Mouse (Mus musculus): ENCODE measurements around the gene Supv3l1.
"Not testable (repeated sequence)": the region's sequence is repeated elsewhere in the genome, so short reads cannot be mapped to it uniquely, and the experiment has no call there.

The Supv3l1 gene

DNA sequence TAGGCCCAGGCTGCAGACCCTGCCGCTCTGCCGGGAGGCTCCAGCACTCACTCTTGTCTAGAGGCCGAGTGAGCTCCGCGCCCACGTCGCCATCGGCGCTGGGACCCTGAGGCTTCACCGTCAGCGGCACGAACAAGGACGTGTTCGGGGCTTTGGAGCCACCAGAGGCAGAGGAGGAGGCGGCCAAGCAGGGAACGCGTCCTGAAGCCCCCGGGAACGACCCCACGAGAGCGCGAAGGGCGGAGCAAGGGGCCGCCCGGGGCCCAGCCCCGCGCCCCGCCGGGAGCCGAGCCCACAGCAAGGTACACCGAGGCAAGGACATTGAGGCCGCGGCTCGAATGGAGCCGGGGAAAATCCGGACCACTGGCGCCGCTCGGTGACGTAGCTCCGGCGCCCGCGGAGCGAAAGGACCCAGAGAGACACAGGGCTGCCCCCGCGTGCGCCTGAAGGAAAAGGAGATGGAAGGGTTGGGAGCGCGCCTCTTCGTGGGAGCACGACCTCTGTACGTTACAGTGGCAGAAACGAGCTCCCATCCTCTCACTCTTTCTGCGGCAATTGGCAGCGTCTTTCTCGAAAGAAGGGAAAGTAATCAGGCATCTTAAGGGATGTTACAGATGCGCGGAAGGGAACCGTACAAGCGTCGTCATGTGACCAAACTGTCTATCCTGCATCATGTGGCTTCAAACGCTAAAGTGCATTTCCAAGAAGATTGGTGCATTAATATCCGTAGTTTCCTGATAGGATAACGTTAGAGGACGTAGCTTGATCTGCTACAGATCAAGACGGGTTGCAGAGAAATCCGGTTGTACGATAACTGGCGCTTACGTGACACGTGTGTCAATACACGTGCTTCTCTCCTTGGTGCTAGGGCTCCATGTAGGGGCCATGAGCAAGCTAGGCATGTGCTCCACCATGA lies at the start of gene Supv3l1, which contains the start of gene 4930507D05Rik:
TSS of gene Supv3l1 (minus strand) at position 375 of the 916 bp plus-strand sequence.
TSS of gene 4930507D05Rik (plus strand) at position 126 of the 916 bp plus-strand sequence.
- peak; percentile 92 for DNase-seq (ENCODE audit: low spot score)

- DNase-seq (ENCODE audit: low spot score) = not testable (repeated sequence)
Observed at GRCm38 (mm10) chr10:62491681-62492080, 42.1 kb upstream of the Supv3l1 start.

- DNase-seq (ENCODE audit: low spot score) = peak; percentile 37
Observed at GRCm38 (mm10) chr10:62488266-62488665, 38.7 kb upstream of the Supv3l1 start.

GRCm38 (mm10) chr10:62486618-62487415 lies 37.3 kb upstream of the Supv3l1 start, which contains the start of gene Vps26a:
TSS of gene Vps26a (minus strand) at chr10:62486805.
- DNase-seq (ENCODE audit: low spot score) = peak; percentile 99

GRCm38 (mm10) chr10:62485878-62486582 lies 36.5 kb upstream of the Supv3l1 start:
- peak; percentile 60 for DNase-seq (ENCODE audit: low spot score)

DNA sequence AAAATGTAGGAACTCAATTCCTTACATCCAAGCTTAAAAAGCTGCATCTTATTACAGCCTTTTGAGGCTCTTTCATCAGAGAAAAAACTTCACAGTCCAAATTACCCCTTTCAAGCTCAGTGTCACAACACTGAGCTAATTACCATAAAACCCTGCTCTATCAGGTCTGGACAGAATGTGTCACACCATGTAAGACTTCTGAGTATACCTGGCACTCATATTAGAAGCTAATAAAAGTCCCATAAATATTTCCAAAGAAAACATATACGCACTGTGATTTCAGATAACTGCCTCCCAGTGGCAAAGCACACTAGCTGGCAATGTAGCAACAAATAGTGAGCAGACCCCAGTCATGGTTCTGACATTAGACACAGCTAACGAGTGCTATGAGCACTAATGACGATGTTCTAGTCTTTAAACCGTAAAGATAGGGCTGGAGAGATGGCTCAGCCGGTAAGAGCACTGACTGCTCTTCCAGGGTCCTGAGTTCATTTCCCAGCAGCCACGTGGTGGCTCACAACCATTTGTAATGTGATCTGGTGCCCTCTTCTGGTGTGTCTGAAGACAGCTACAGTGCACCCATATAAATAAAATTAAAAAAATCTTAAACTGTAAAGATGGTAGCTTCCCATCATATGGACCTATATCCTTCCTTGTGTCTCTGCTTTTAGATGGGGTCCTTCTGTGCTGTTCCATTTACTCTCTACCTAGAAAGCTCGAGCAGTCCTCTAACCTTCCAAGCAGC lies 31.7 kb upstream of the Supv3l1 start:
- DNase-seq (ENCODE audit: low spot score) = no peak

DNA sequence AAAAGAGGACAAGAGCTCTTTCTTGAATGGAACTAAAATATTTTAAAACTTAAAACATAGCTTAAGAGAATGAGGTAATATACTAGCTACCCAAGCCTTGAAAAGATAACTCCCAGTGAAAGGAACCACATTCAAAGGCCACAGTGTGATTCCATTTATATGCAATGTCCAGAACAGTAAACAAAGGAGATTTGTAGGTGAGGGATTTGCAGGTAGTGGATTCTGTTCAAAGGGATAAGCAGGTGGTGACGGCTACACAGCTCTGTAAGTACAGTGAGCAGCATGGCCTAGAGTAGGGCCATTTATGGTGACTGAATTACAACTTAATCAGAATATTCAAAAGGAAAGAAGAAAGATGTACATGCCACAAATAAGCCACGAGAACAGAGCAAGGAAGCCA lies 27.4 kb upstream of the Supv3l1 start:
- DNase-seq (ENCODE audit: low spot score) = no peak

DNA sequence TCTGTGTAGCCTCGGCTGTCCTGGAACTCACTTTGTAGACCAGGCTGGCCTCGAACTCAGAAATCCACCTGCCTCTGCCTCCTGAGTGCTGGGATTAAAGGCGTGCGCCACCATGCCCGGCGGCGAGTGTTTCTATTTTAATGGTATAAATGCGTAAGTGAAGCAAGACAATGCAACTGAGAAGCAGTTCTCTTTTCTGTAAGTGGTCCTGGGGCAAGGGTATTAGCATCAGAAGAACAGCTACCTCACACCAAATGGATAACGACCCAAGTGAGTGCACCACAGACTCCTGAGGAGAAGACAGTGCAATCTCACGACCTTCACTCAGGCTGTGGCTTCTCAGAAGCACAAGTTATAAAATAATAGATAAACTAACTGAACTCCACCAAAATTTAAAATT lies 25.4 kb upstream of the Supv3l1 start:
- DNase-seq (ENCODE audit: low spot score) = no peak

DNA sequence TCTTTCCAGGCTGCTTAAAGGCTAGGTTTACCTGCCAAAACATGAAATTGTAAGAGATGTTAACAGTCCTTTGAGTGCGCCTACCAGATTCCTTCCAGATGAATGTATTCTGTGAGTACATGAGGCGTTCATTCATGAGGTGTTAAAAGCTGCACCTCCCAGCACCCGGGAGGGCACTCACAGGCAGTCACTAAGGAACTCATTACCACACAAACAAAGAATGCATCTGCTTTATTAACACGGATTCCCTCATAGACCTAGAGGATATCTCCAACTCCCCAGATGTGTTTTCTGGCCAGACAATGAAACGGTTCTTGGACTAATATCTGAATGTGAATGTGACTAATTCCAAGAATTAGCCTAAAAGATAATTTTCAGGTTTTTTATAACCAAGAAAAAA lies 21.6 kb upstream of the Supv3l1 start:
- no peak for DNase-seq (ENCODE audit: low spot score)

DNA sequence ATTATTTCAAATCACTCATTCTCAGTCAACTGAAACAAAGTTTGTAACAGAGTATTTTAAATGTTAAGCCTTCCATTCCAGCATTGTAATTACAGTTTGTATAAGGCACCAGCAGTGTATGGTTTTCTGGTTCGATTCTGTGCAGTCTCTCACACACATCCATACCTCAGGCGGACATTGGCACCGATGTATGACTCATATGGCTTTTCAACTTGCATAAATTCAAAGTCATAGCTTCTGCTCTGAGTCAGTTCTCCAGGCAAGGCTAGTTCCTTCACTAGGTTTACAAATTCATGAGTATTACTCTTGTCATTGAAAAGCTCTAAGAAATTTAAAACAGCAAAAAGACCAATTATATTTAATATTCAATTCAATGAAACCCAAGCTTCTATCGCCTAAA lies 20.2 kb upstream of the Supv3l1 start:
- DNase-seq (ENCODE audit: low spot score) = no peak

DNA sequence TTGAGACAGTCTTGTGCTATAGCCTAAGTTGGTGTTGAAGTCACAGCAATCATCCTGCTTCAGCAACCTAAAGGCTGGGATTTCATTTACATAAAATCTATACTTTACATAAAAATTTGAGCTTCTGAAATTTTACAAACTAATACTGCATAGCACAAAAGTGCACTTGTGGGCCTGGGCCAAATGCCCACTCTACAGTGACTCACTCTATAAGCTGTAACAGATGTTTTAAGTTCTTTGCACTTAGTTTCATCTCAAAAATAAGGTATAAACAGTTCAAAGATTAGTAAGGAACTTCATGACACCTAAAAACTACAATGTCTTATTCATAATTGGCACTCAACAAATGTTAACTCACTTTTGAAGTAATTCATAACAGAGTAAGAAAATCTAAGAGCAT lies 11.8 kb upstream of the Supv3l1 start:
- DNase-seq (ENCODE audit: low spot score) = no peak

DNA sequence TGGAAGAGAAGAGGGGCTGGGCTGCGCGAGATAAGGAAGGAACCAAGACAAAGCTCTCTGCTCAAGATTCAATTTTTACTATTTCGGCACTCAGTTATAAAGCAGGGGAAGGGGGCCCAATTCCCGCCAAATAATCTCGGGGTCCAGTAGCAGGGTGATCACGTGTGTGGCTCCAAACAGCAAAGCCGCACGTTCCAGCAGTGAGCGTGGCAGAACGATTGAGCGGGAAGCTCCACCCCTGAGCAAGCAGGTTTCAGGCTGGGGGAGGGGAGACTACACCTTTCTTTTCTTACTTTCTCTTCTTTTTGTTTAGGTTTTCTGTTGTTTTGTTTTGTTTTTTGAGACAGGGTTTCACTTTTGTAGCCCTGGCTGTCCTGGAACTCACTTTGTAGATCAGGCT lies 2.5 kb upstream of the Supv3l1 start:
- not testable (repeated sequence) for DNase-seq (ENCODE audit: low spot score)

DNA sequence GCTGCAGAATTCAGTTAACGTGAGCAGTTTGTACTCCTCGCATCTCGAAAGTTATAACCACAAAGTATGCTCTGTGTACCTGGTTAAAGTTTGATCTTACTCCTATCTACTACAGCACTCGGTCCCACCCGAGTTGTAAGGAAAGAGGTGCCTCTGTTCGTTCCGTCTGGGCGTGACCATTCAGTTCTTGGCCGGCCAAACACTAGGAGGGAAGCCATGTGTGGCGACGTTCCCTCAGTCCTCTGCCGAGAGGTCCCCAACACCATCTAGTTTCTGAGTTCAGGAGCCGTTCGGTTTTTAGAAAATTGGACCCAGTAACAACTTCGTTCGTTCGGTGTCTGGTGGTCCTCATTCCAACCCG lies 722 bp upstream of the Supv3l1 start:
- DNase-seq (ENCODE audit: low spot score) = no peak

- DNase-seq (ENCODE audit: low spot score) = no peak
Observed at GRCm38 (mm10) chr10:62430427-62430826, 19.1 kb downstream of the Supv3l1 start.

GRCm38 (mm10) chr10:62425081-62425871 lies 24.3 kb downstream of the Supv3l1 start:
- no peak for DNase-seq (ENCODE audit: low spot score)

DNA sequence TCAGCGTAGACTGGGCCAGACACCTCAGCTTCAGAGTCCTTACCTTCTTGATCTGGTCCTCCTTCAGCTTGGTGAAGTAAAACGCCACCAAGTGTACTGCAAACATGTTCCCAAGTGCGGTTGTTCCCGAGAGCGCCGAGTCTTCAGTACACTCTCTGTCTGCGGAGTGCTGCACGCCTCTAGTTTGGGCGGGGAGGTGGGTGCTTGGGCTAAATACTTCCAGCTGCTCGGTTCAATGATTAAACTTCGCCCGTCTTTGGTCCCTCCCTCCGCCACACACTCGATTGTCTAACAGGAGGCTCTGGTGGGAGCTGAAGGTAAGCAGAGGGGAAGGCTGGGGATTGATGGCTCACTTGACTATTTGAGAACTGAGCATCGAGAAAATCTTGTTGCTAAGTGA lies 27.3 kb downstream of the Supv3l1 start, which contains the start of gene Hkdc1:
TSS of gene Hkdc1 (minus strand) at position 237 of the 400 bp plus-strand sequence.
- no peak for DNase-seq (ENCODE audit: low spot score)

DNA sequence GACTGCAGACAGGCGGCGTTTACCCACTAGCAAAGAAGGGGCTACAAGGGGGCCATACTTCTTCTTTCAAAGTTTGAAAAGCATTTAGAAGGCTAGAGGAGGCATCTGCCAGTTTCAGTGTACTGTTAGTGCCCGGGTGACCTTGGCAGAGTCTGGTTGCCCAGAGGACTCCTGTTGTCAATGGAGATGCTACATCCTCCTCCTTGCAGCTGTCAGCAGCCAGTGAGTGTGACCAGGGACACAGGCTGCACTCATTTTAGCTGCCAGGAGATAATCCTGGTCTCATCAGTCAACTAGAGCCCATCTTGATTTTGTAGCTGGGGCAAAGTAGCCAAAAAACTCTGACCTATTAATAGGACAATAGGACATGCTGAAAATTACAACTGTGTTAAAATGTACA lies 28.4 kb downstream of the Supv3l1 start:
- no peak for DNase-seq (ENCODE audit: low spot score)

DNA sequence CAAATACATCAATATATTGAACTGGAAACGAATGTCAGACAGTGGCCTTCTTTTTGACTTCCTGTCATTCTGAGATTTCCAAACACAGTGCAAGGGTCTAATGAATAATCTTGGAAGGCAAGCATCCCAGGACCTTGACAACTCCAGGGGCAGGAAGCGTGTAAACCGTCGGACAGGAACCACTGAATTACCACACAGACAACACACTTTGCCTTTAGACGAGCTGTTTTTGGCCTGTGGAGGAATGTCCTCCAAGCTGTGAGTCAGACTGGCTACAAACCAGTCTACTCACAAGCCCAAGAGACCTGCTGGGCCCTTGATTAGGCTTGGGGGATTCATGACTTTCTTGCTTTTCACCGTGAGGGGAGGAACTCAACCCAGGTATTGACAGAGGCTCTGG lies 29.1 kb downstream of the Supv3l1 start:
- DNase-seq (ENCODE audit: low spot score) = no peak

DNA sequence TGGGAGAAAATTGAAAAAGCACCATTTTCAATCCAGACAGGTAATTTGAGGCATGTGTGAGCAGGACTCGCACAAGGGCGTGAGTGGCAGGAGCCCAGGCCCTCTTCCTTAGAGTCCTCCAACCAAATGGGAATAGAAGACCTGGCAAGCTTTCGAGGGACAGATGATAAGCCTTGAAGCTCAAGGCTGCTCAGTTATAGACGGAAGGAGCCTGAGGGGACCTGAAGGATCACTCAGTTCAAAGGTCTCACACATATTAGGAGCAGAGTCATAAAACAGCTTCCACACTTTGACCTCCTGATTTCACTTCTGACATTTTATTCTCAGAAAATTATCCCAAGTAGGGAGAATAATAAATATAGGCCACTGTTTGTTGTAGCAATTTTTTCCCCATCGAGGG lies 30.1 kb downstream of the Supv3l1 start:
- DNase-seq (ENCODE audit: low spot score) = no peak

DNA sequence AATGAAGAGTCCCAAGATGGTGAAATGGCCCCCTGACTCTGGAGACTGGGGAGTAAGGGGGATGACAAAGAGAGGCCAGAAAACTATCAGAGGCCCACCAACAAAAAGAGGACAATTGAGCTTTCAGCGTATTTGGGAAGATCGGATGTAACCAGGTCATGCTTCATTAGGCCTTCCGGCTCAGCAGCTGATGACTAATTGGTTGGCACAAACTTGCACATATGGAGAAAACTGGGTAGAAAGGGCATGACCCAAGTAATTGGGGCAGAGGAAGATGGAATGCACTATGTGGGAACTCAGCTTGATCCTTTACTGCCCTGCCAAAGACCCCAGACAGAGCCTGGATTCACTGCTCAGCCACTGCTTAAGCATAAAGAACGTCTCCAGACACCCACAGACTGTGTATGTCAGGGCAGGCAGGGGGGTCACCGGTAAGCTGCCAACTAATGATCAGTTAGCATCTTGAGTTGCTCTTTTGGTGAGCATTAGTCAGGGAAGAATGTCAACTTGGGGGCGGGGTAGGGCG lies 30.6 kb downstream of the Supv3l1 start:
- DNase-seq (ENCODE audit: low spot score) = no peak

Data from urinary bladder, postnatal 14 days (tissue).